Mouse (Mus musculus): ENCODE measurements around the gene Spen.
A peak's percentile ranks its signal among the peaks of the same experiment; 100 is the strongest.

Gene Spen

DNA sequence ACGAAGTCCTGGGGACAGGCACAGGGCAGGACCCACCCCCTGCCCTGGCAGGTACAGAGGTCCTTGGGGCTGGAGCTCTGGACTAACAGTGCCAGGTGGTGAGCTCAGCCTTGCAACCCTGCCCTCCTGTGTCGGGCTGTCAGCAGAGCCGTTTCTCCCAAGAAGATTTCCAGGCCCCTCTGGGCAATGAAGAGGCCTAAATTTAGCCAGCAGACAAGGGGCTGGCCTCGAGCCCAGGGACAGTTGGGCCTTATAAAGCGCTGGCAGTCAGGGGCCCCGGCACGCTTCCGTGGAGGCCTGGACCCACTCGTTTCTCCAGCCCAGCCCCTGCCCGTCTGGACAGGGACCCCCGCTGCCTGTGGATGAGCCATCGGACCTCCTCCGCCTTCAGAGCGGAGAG lies 117.0 kb downstream of the Spen start:
- no peak for DNase-seq (ENCODE audit: low read depth, low spot score)

DNA sequence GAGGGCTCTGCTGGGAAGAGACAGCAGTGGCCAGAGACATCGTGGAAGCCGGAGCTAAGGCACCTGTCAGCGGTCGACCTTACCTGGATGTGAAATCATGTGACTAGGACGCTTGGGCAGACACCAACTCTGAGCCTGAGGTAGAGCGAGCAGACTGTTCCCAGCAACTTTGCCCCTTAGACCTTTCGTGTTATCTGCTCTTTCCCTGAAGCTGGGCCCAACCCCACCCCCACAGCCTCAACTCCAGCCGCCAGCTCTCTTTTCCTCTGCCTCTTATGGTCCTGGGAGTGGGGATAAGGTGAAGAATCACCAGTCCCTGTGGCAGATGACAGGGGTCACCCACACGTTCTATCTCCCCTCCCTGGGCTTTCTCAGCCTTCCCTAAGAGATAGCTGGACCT lies 117.5 kb downstream of the Spen start:
- DNase-seq (ENCODE audit: low read depth, low spot score): no peak

DNA sequence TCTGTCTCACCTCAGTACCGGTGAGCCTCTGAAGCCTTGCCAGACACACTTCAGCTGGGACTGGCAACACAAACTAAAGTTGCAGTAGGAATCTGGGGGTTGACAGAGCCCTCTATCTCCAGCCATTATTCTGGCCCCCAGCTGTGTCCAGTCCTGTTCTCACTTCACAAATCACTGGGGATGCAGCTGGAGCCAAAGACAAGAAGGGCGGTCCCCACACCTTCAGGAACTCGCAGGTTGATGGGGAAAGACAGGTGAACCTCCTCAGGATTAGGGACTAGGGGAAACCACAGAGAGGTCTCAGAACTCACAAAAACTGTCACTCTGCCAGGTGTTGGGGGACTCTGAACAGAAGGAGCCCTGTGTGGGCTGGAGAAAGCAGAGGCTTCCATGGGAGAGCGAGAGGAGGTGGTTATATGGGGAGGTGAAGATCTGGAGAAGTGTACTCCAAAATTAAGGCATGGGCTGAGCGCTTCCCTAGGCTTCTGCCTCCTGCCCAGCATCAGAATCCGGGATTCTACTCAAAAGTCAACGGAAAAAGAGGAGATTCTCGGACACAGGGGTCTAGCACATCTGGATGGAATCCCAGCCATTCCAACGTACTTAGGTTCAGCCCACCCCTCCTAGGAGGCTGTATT lies 118.1 kb downstream of the Spen start, which contains the start of gene Hspb7:
Hspb7 (plus strand) TSS at position 588 of the 638 bp plus-strand sequence.
- no peak for DNase-seq (ENCODE audit: low read depth, low spot score)

DNA sequence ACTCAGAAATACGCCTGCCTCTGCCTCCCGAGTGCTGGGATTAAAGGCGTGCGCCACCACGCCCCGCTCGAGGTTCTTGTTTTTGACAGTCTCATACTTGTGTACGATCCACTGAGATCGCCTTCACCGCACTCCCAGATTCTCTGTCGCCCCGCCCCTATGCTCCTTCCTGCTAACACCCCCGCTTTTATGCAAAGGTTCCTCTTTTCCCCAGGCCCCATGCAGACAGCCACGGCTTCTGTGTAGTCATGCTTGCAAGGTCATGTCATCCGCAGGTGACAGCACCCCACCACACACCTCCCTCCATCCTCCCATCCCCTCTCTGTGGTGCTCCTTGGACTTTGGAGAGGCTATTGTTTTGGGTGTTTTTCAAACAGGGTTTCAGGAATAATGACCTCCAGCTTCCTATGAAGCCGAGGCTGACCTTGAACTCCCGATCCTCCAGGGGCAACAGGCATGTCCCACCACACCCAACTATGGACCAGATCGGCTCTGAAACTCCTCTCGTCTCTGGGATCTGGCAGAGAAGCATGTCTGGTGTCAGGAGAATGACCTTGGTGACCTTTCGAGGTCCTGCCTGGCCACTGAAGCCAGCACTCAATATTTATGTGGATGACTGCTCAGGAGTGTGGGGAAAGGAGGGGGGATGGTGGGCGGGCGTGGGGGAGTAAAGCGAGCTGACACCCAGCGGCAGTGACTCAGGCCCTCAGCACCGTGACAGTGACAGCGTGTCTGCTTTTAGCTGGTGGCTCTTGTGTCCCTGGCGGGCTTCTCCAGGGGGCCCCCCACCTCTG lies 118.8 kb downstream of the Spen start:
- DNase-seq (ENCODE audit: low read depth, low spot score): peak; percentile 76
